Mouse (Mus musculus): ENCODE measurements around the gene Plrg1. TPM values are rescaled to one million over a fixed set of nuclear protein-coding genes. Genes with fewer than 3 reads are reported as not detected.
A peak's percentile ranks its signal among the peaks of the same experiment; 100 is the strongest.

Gene Plrg1
- total and polyA plus RNA-seq, 2 experiments from 2014 or later: 85.6 to 90.8 TPM

DNA sequence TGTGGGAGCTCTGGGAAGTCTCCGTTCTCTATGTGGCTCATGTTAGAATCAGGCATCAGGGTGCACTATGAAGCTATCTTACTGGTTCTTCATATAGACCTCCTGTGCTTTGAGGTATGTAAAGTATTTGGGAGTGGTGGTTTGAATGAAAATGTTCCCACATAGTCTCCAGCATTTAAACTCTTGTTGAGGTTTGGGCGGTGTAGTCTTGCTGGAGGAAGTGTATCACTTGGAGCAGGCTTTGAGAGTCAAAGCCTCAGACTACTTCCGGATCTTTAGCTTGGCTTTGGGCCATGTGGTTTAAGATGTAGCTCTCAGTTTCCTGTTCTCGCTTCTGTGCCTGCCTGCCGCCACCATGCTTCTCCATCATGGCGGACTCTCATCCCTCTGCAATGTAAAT lies 47.0 kb downstream of the Plrg1 start:
- H3K4me3 ChIP-seq (ENCODE audit: low read depth, low read length): no peak overlapping the region
- no peak overlapping the region for H3K9ac ChIP-seq
- no peaks in the 10 kb centered on the region for H3K9me3 ChIP-seq (ENCODE audit: low read length)
- H3K27me3 ChIP-seq (ENCODE audit: insufficient read depth, low read length): no peaks in the 10 kb centered on the region
- H3K4me2 ChIP-seq (ENCODE audit: low read depth): no peak overlapping the region
- no peak for TF ChIP-seq CTCF (IDR thresholded peaks at IDR 0.05; ENCODE audit: low read depth)
- H3K4me1 ChIP-seq (ENCODE audit: insufficient read depth): peaks cover 22% of the 10 kb centered on the region
- H3K27ac ChIP-seq (ENCODE audit: low read depth, low read length): no peak overlapping the region
- ATAC-seq: no peak
- no peaks in the 10 kb centered on the region for H3K36me3 ChIP-seq (ENCODE audit: insufficient read depth)
- DNase-seq: no peak
- 92% methylated on average over 6 of the region's 6 CpGs for WGBS

DNA sequence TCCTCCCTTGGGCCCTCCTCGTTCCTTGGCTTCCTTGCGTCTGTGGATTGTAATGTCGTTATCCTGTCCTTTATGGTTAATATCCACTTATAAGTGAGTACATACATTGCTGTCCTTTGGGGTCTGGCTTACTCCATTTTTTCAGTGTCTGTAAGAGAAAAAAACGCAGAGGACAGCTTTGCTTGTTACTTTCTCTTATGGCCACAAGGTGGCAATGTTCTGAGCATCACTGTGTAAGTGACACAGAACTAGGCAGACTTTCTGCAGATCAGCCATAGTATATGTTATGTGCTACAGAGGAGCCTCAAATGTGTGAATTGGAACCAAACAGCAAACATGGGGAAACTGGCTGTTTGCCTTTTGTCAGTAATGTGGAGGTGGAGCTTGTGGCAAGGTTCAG lies 54.8 kb downstream of the Plrg1 start:
- H3K9ac ChIP-seq: no peak overlapping the region
- no peak overlapping the region for H3K4me3 ChIP-seq (ENCODE audit: low read depth, low read length)
- peak; percentile 78 for DNase-seq
- peak; percentile 85 for TF ChIP-seq CTCF (IDR thresholded peaks at IDR 0.05; ENCODE audit: low read depth)
- peak; percentile 77 for ATAC-seq
- peaks cover 19% of the 10 kb centered on the region for H3K4me1 ChIP-seq (ENCODE audit: insufficient read depth)
- no peaks in the 10 kb centered on the region for H3K27me3 ChIP-seq (ENCODE audit: insufficient read depth, low read length)
- WGBS: 41% methylated on average over 4 of the region's 4 CpGs
- no peaks in the 10 kb centered on the region for H3K36me3 ChIP-seq (ENCODE audit: insufficient read depth)
- H3K9me3 ChIP-seq (ENCODE audit: low read length): no peaks in the 10 kb centered on the region
- H3K4me2 ChIP-seq (ENCODE audit: low read depth): no peak overlapping the region
- H3K27ac ChIP-seq (ENCODE audit: low read depth, low read length): no peak overlapping the region

DNA sequence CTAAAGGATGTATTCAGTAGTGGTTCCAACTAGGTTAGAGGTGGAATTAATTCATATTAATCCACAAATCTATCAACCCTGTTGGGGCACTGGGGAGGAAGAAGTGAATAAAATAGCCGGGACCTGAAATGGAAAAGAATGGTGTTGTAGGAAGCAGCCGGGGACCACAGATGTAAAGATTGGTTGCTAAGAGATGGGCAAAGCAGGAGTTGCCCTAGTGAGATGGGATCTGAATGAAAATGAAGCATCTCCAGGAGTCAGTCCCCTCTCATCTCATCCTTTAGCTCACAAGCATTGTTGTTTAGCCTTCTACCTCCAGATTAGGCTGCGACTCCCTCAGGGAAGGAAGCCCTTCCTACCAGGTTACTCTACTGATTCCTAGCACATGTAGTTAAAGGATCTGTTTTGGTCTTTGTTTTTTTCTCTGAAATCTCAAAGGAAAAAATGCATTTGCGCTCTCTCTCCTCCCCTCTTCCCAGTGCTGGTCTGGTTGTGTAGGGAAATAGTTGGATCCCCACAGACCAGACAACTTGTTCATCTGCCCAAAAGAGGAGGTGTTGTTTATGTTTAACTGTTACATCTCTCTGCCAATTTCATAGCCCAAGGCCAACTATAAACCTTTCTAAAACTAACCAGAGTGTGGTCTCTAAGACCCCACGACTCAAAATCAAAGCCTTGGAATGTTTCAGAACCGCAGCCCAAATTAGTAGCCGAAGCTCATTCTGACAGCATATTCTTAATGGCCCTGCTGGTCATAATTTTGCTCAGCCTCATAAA lies 56.4 kb downstream of the Plrg1 start:
- Histone ChIP-seq H3K36me3 (ENCODE audit: insufficient read depth) (no peaks in the 10 kb centered on the region), H3K9ac (no peak overlapping the region), H3K4me1 (ENCODE audit: insufficient read depth) (peaks cover 19% of the 10 kb centered on the region), H3K27ac (ENCODE audit: low read depth, low read length) (no peak overlapping the region), H3K4me2 (ENCODE audit: low read depth) (no peak overlapping the region), H3K9me3 (ENCODE audit: low read length) (no peaks in the 10 kb centered on the region), H3K27me3 (ENCODE audit: insufficient read depth, low read length) (no peaks in the 10 kb centered on the region), H3K4me3 (ENCODE audit: low read depth, low read length) (no peak overlapping the region)
- no peak for ATAC-seq
- DNase-seq: no peak
- 50% methylated on average over 7 of the region's 7 CpGs for WGBS
- TF ChIP-seq CTCF (IDR thresholded peaks at IDR 0.05; ENCODE audit: low read depth): no peak

DNA sequence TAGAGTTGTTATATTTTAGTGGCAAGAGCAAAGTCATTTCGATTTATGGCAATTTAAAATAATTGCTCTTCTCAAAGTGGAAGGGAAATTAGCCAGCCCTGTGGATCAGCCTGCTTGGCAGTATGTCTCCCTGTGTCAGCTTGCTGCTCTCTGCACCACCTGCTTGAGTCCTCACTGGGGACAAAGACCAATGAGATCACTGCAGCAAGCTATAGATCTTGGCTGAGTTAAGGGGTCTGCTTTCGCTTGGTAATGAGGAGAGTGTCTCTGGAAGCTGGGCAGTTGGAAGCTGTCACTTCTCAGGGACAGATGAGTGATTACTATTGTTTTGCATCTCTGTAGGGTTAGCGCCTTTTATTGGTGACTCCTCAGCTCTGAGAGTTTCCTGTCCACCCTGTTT lies 57.5 kb downstream of the Plrg1 start:
- Histone ChIP-seq H3K4me1 (ENCODE audit: insufficient read depth) (peaks cover 19% of the 10 kb centered on the region), H3K4me2 (ENCODE audit: low read depth) (no peak overlapping the region), H3K9me3 (ENCODE audit: low read length) (no peaks in the 10 kb centered on the region), H3K27me3 (ENCODE audit: insufficient read depth, low read length) (no peaks in the 10 kb centered on the region), H3K27ac (ENCODE audit: low read depth, low read length) (no peak overlapping the region), H3K36me3 (ENCODE audit: insufficient read depth) (no peaks in the 10 kb centered on the region), H3K9ac (no peak overlapping the region), H3K4me3 (ENCODE audit: low read depth, low read length) (no peak overlapping the region)
- ATAC-seq (no peak), DNase-seq (no peak)
- WGBS: 20% methylated on average over 3 of the region's 3 CpGs
- TF ChIP-seq CTCF (IDR thresholded peaks at IDR 0.05; ENCODE audit: low read depth): no peak

DNA sequence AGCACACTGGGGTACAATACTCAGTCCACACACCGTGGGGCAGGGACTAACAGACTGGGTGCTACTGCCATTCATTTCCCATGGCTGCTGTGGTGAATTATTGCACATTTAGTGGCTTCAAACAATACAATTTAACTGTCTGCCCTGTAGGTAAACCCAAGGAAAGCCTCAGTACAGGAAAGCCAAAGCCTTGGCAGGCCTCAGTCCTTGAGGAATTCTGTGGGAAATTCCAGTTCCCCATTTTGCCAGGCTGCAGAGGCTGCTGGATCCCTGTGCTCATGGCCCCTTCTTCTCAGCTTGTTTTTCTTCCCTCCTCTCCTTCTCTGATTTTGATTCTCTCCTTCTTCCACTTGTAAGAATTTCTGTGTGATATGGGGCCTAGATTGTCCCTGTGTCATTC lies 59.6 kb downstream of the Plrg1 start:
- 84% methylated on average over 1 of the region's 1 CpGs for WGBS
- ATAC-seq: no peak

DNA sequence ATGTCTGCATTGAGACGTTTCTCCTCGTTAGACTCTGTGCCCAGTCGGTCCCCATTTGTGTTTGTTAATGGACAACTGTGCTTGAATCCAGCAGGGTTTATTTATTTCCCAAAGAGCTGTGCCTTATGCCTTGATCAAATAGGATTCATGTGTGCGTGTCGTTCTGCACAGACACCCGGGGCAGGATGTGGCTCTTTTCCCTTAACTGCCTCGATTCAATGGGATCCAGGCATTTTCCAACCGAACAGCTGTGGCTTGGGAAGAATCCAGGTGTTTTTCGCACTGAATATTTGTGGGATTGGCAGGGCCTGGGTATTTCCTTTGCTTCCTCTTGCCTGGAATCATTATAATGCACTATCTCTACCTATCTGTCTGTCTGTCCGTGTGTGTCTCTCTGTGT lies 62.3 kb downstream of the Plrg1 start:
- 43% methylated on average over 10 of the region's 10 CpGs for WGBS
- no peaks in the 10 kb centered on the region for H3K36me3 ChIP-seq (ENCODE audit: insufficient read depth)
- no peak for ATAC-seq
- no peak overlapping the region for H3K4me2 ChIP-seq (ENCODE audit: low read depth)
- no peaks in the 10 kb centered on the region for H3K9me3 ChIP-seq (ENCODE audit: low read length)
- H3K4me3 ChIP-seq (ENCODE audit: low read depth, low read length): no peak overlapping the region
- no peak for TF ChIP-seq CTCF (IDR thresholded peaks at IDR 0.05; ENCODE audit: low read depth)
- H3K4me1 ChIP-seq (ENCODE audit: insufficient read depth): peaks cover 7% of the 10 kb centered on the region; the same call in 1 of the 2 replicates
- H3K9ac ChIP-seq: no peak overlapping the region
- DNase-seq: no peak
- H3K27ac ChIP-seq (ENCODE audit: low read depth, low read length): no peak overlapping the region
- H3K27me3 ChIP-seq (ENCODE audit: insufficient read depth, low read length): no peaks in the 10 kb centered on the region

More for the DNA sequence above, 59.6 kb downstream of the Plrg1 start:
- Histone ChIP-seq H3K4me2 (ENCODE audit: low read depth) (no peak overlapping the region), H3K9me3 (ENCODE audit: low read length) (no peaks in the 10 kb centered on the region), H3K4me1 (ENCODE audit: insufficient read depth) (peaks cover 19% of the 10 kb centered on the region), H3K9ac (no peak overlapping the region), H3K27ac (ENCODE audit: low read depth, low read length) (no peak overlapping the region), H3K36me3 (ENCODE audit: insufficient read depth) (no peaks in the 10 kb centered on the region), H3K4me3 (ENCODE audit: low read depth, low read length) (no peak overlapping the region), H3K27me3 (ENCODE audit: insufficient read depth, low read length) (no peaks in the 10 kb centered on the region)
- no peak for TF ChIP-seq CTCF (IDR thresholded peaks at IDR 0.05; ENCODE audit: low read depth)
- DNase-seq: no peak

Other genes starting within 250 kb of the Plrg1 start
- 1.0 and 1.4 TPM in 2 replicates for gene Rbm46, start 179.0 kb upstream of the Plrg1 start, total RNA-seq (2014; rRNA removed)
- 0.96 and 1.6 TPM in 2 replicates for gene Rbm46, start 179.0 kb upstream of the Plrg1 start, polyA plus RNA-seq (2015; fragmentation: Nextera tagmentation; extraction: Ambion mirVana)
- gene Lrat, start 151.5 kb upstream of the Plrg1 start, total RNA-seq (2014; rRNA removed): 0.15 and 0.43 TPM in 2 replicates
- gene Lrat, start 151.5 kb upstream of the Plrg1 start, polyA plus RNA-seq (2015; fragmentation: Nextera tagmentation; extraction: Ambion mirVana): 0.15 and 0.22 TPM in 2 replicates
- gene Fgg, start 47.8 kb upstream of the Plrg1 start, total RNA-seq (2014; rRNA removed): 0.19 and 0.62 TPM in 2 replicates
- not detected in 2 replicates for gene Fgg, start 47.8 kb upstream of the Plrg1 start, polyA plus RNA-seq (2015; fragmentation: Nextera tagmentation; extraction: Ambion mirVana)
- 0.38 TPM in 1 of 2 replicates, not detected in the other for gene Fga, start 29.4 kb upstream of the Plrg1 start, total RNA-seq (2014; rRNA removed)
- gene Fga, start 29.4 kb upstream of the Plrg1 start, polyA plus RNA-seq (2015; fragmentation: Nextera tagmentation; extraction: Ambion mirVana): 0.10 TPM in 1 of 2 replicates, not detected in the other
- not detected in 2 replicates for gene Fgb, start 5.7 kb upstream of the Plrg1 start, total RNA-seq (2014; rRNA removed)
- not detected in 2 replicates for gene Fgb, start 5.7 kb upstream of the Plrg1 start, polyA plus RNA-seq (2015; fragmentation: Nextera tagmentation; extraction: Ambion mirVana)
- gene Dchs2, start 72.4 kb downstream of the Plrg1 start, total RNA-seq (2014; rRNA removed): 5.8 and 8.5 TPM in 2 replicates
- gene Dchs2, start 72.4 kb downstream of the Plrg1 start, polyA plus RNA-seq (2015; fragmentation: Nextera tagmentation; extraction: Ambion mirVana): 0.29 and 0.48 TPM in 2 replicates